Mouse (Mus musculus): ENCODE measurements around the gene Srp68. TPM values are rescaled to one million over a fixed set of nuclear protein-coding genes. Genes with fewer than 3 reads are reported as not detected.

Gene Srp68
- total RNA-seq, 1 experiment from 2014 or later: 25.7 TPM

Other genes with a start within 250 kb of the Srp68 start
- 1,370 to 2,118 TPM (median 2,068 TPM) in 3 replicates for gene H3f3b, start 246.3 kb downstream of the Srp68 start, total RNA-seq (2017)
- gene Unk, start 243.9 kb downstream of the Srp68 start, total RNA-seq (2017): 8.3 to 18.3 TPM (median 11.6 TPM) in 3 replicates
- gene Unc13d, start 196.3 kb downstream of the Srp68 start, total RNA-seq (2017): 27.7 to 53.1 TPM (median 29.1 TPM) in 3 replicates
- 59.0 to 73.8 TPM (median 62.7 TPM) in 3 replicates for gene Wbp2, start 187.2 kb downstream of the Srp68 start, total RNA-seq (2017)
- gene Trim47, start 147.0 kb downstream of the Srp68 start, total RNA-seq (2017): not detected in 3 replicates
- 13.9 to 23.1 TPM (median 20.1 TPM) in 3 replicates for gene Trim65, start 143.1 kb downstream of the Srp68 start, total RNA-seq (2017)
- gene Mrpl38, start 135.3 kb downstream of the Srp68 start, total RNA-seq (2017): 10.7 to 28.4 TPM (median 15.3 TPM) in 3 replicates
- gene Fbf1, start 106.1 kb downstream of the Srp68 start, total RNA-seq (2017): 12.9 to 31.1 TPM (median 16.4 TPM) in 3 replicates
- 27.4 to 31.3 TPM (median 30.8 TPM) in 3 replicates for gene Ten1, start 75.4 kb downstream of the Srp68 start, total RNA-seq (2017)
- gene Acox1, start 75.2 kb downstream of the Srp68 start, total RNA-seq (2017): 26.1 to 35.6 TPM (median 28.5 TPM) in 3 replicates
- gene Evpl, start 36.1 kb downstream of the Srp68 start, total RNA-seq (2017): 0.21 TPM in 1 of 3 replicates, not detected in the others
- gene Galr2, start 6.7 kb upstream of the Srp68 start, total RNA-seq (2017): not detected in 3 replicates
- 39.7 to 67.5 TPM (median 48.1 TPM) in 3 replicates for gene Exoc7, start 33.0 kb upstream of the Srp68 start, total RNA-seq (2017)
- 0.19 to 0.39 TPM in 2 of 3 replicates, not detected in the other for gene Foxj1, start 61.2 kb upstream of the Srp68 start, total RNA-seq (2017)
- 8.3 to 42.3 TPM (median 19.1 TPM) in 3 replicates for gene Rnf157, start 138.8 kb upstream of the Srp68 start, total RNA-seq (2017)
- 55.7 to 125 TPM (median 100.0 TPM) in 3 replicates for gene Ubald2, start 159.9 kb upstream of the Srp68 start, total RNA-seq (2017)
- gene Qrich2, start 192.0 kb upstream of the Srp68 start, total RNA-seq (2017): 0.85 to 0.95 TPM in 2 of 3 replicates, not detected in the other
- gene Prpsap1, start 220.0 kb upstream of the Srp68 start, total RNA-seq (2017): 18.0 to 45.7 TPM (median 45.0 TPM) in 3 replicates